Mouse (Mus musculus): ENCODE measurements around the gene Lhfp. TPM values are rescaled to one million over a fixed set of nuclear protein-coding genes. Genes with fewer than 3 reads are reported as not detected.

Gene Lhfp
- total and polyA plus RNA-seq, 3 experiments = 0.29 to 2.8 TPM; not detected in 1

DNA sequence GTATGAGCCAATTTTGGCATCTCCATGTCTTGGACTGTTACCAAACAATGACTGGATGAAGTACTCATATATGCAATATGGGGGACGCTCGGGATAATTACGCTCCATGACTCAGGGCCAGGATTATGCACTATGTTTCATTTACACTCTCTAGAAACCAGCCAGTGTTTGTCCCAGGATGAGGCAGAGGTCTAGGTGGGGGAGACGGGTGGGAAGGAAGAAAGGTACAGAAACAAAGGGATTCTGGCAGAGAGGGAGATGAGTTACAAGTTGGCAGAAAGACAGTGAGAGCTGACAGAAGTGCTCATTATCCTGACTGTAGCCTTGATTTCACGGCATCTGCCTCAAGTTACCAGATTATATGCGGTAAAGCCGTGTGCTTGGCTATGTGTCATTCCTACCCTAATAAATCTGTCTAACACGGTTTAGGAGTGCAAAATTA lies 154.4 kb downstream of the Lhfp start:
- DNase-seq (ENCODE audit: low spot score) (no peak), ATAC-seq (ENCODE audit: extremely low read depth, insufficient number of reproducible peaks, low FRiP score, poor library complexity, severe bottlenecking) (no peak)
- TF ChIP-seq TAL1 (conservative IDR thresholded peaks at IDR 0.05; ENCODE audit: low read depth, low read length) (no peak), GATA1 (IDR thresholded peaks at IDR 0.05; ENCODE audit: borderline replicate concordance, low read length) (no peak), GATA2 (IDR thresholded peaks at IDR 0.05; ENCODE audit: borderline replicate concordance, low read depth, low read length) (no peak), POLR2AphosphoS5 (IDR thresholded peaks at IDR 0.05; ENCODE audit: insufficient replicate concordance, low read depth, low read length) (no peak), CTCF (IDR thresholded peaks at IDR 0.05; ENCODE audit: low read depth, low read length) (no peak)
- H3K27me3 ChIP-seq (ENCODE audit: insufficient read depth, low read length) = no peaks in the 10 kb centered on the region
- H3K36me3 ChIP-seq (replicated peaks) = no peaks in the 10 kb centered on the region
- H3K9me3 ChIP-seq (replicated peaks) = no peaks in the 10 kb centered on the region; the same call in 1 of the 2 replicates
- no peak overlapping the region for H3K4me3 ChIP-seq (ENCODE audit: low read depth, low read length)
- no peaks in the 10 kb centered on the region for H3K4me1 ChIP-seq (ENCODE audit: insufficient read depth, low read depth, low read length)

DNA sequence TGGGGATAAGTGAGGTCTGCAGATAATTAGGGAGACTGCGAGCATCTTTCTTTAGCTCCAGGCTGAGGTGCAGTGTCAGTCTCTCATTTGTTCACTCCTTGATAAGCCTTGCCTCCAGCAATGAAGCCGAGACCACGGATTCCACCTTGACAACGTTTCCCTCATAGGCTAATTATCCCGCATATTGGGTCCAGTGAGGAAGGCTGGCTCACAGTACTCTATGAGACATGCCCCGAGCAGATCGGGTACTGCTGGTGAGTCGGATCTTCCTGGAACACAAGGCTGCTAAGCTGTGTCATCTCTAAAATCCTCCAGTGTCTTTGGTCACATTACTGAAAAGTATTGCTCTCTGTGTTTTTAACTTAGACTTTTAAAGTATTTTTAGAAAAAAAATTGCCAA lies 158.8 kb downstream of the Lhfp start:
- Histone ChIP-seq H3K4me3 (ENCODE audit: low read depth, low read length) (no peak overlapping the region), H3K4me1 (ENCODE audit: insufficient read depth, low read depth, low read length) (no peaks in the 10 kb centered on the region), H3K9me3 (replicated peaks) (peaks cover 6% of the 10 kb centered on the region), H3K36me3 (replicated peaks) (no peaks in the 10 kb centered on the region), H3K27me3 (ENCODE audit: insufficient read depth, low read length) (no peaks in the 10 kb centered on the region)
- no peak for ATAC-seq (ENCODE audit: extremely low read depth, insufficient number of reproducible peaks, low FRiP score, poor library complexity, severe bottlenecking)
- TF ChIP-seq GATA2 (IDR thresholded peaks at IDR 0.05; ENCODE audit: borderline replicate concordance, low read depth, low read length) (no peak), GATA1 (IDR thresholded peaks at IDR 0.05; ENCODE audit: borderline replicate concordance, low read length) (no peak), TAL1 (conservative IDR thresholded peaks at IDR 0.05; ENCODE audit: low read depth, low read length) (no peak), POLR2AphosphoS5 (IDR thresholded peaks at IDR 0.05; ENCODE audit: insufficient replicate concordance, low read depth, low read length) (no peak), CTCF (IDR thresholded peaks at IDR 0.05; ENCODE audit: low read depth, low read length) (no peak)
- DNase-seq (ENCODE audit: low spot score) = no peak

- Histone ChIP-seq H3K36me3 (replicated peaks) (no peaks in the 10 kb centered on the region), H3K9me3 (replicated peaks) (peaks cover 9% of the 10 kb centered on the region), H3K4me1 (ENCODE audit: insufficient read depth, low read depth, low read length) (no peaks in the 10 kb centered on the region), H3K4me3 (ENCODE audit: low read depth, low read length) (no peak overlapping the region), H3K27me3 (ENCODE audit: insufficient read depth, low read length) (no peaks in the 10 kb centered on the region)
- no peak for ATAC-seq (ENCODE audit: extremely low read depth, insufficient number of reproducible peaks, low FRiP score, poor library complexity, severe bottlenecking)
- DNase-seq (ENCODE audit: low spot score) = no peak
- TF ChIP-seq GATA1 (IDR thresholded peaks at IDR 0.05; ENCODE audit: borderline replicate concordance, low read length) (no peak), POLR2AphosphoS5 (IDR thresholded peaks at IDR 0.05; ENCODE audit: insufficient replicate concordance, low read depth, low read length) (no peak), CTCF (IDR thresholded peaks at IDR 0.05; ENCODE audit: low read depth, low read length) (no peak), TAL1 (conservative IDR thresholded peaks at IDR 0.05; ENCODE audit: low read depth, low read length) (no peak), GATA2 (IDR thresholded peaks at IDR 0.05; ENCODE audit: borderline replicate concordance, low read depth, low read length) (no peak)
Measured at GRCm38 (mm10) chr3:53200853-53201252, 159.5 kb downstream of the Lhfp start.

DNA sequence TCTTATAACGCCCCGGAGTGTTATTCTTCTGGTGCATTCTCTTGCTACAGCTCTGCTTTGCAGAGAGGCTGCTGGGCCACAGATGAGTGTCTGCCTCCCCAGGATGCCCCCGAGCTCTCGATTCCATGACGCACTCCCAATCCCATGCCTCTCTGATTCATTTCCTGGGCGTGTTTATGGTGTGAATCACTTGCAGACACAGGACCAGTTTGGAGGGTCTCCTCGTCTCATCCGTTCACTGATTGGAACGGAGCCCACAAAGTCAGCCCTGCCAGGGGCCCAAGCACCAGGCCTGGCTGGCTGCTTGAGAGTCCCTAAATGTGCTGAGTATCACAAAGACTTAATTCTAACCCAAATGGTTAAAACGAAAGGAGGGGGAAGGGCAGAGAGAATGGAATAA lies 160.3 kb downstream of the Lhfp start:
- TF ChIP-seq CTCF (IDR thresholded peaks at IDR 0.05; ENCODE audit: low read depth, low read length) = no peak
- TF ChIP-seq POLR2AphosphoS5 (IDR thresholded peaks at IDR 0.05; ENCODE audit: insufficient replicate concordance, low read depth, low read length) = no peak
- TF ChIP-seq GATA2 (IDR thresholded peaks at IDR 0.05; ENCODE audit: borderline replicate concordance, low read depth, low read length) = no peak
- no peak for TF ChIP-seq GATA1 (IDR thresholded peaks at IDR 0.05; ENCODE audit: borderline replicate concordance, low read length)
- TF ChIP-seq TAL1 (conservative IDR thresholded peaks at IDR 0.05; ENCODE audit: low read depth, low read length) = no peak
- no peaks in the 10 kb centered on the region for H3K36me3 ChIP-seq (replicated peaks)
- peaks cover 9% of the 10 kb centered on the region for H3K9me3 ChIP-seq (replicated peaks)
- no peak for ATAC-seq (ENCODE audit: extremely low read depth, insufficient number of reproducible peaks, low FRiP score, poor library complexity, severe bottlenecking)
- DNase-seq (ENCODE audit: low spot score) = no peak
- no peak overlapping the region for H3K4me3 ChIP-seq (ENCODE audit: low read depth, low read length)
- no peaks in the 10 kb centered on the region for H3K4me1 ChIP-seq (ENCODE audit: insufficient read depth, low read depth, low read length)
- no peaks in the 10 kb centered on the region for H3K27me3 ChIP-seq (ENCODE audit: insufficient read depth, low read length)

- no peaks in the 10 kb centered on the region for H3K4me1 ChIP-seq (ENCODE audit: insufficient read depth, low read depth, low read length)
- TF ChIP-seq TAL1 (conservative IDR thresholded peaks at IDR 0.05; ENCODE audit: low read depth, low read length) = no peak
- TF ChIP-seq POLR2AphosphoS5 (IDR thresholded peaks at IDR 0.05; ENCODE audit: insufficient replicate concordance, low read depth, low read length) = no peak
- no peak for TF ChIP-seq GATA2 (IDR thresholded peaks at IDR 0.05; ENCODE audit: borderline replicate concordance, low read depth, low read length)
- TF ChIP-seq GATA1 (IDR thresholded peaks at IDR 0.05; ENCODE audit: borderline replicate concordance, low read length) = no peak
- TF ChIP-seq CTCF (IDR thresholded peaks at IDR 0.05; ENCODE audit: low read depth, low read length) = no peak
- H3K36me3 ChIP-seq (replicated peaks) = no peaks in the 10 kb centered on the region
- ATAC-seq (ENCODE audit: extremely low read depth, insufficient number of reproducible peaks, low FRiP score, poor library complexity, severe bottlenecking) (no peak), DNase-seq (ENCODE audit: low spot score) (no peak)
- no peaks in the 10 kb centered on the region for H3K27me3 ChIP-seq (ENCODE audit: insufficient read depth, low read length)
- peaks cover 9% of the 10 kb centered on the region for H3K9me3 ChIP-seq (replicated peaks)
- no peak overlapping the region for H3K4me3 ChIP-seq (ENCODE audit: low read depth, low read length)
Measured at GRCm38 (mm10) chr3:53202184-53202583, 160.9 kb downstream of the Lhfp start.

GRCm38 (mm10) chr3:53202698-53203097 lies 161.4 kb downstream of the Lhfp start:
- Histone ChIP-seq H3K4me3 (ENCODE audit: low read depth, low read length) (no peak overlapping the region), H3K4me1 (ENCODE audit: insufficient read depth, low read depth, low read length) (no peaks in the 10 kb centered on the region), H3K36me3 (replicated peaks) (no peaks in the 10 kb centered on the region), H3K27me3 (ENCODE audit: insufficient read depth, low read length) (no peaks in the 10 kb centered on the region), H3K9me3 (replicated peaks) (peaks cover 9% of the 10 kb centered on the region)
- no peak for ATAC-seq (ENCODE audit: extremely low read depth, insufficient number of reproducible peaks, low FRiP score, poor library complexity, severe bottlenecking)
- TF ChIP-seq GATA1 (IDR thresholded peaks at IDR 0.05; ENCODE audit: borderline replicate concordance, low read length) = no peak
- TF ChIP-seq POLR2AphosphoS5 (IDR thresholded peaks at IDR 0.05; ENCODE audit: insufficient replicate concordance, low read depth, low read length) = no peak
- DNase-seq (ENCODE audit: low spot score) = no peak

Measured in G1E (cell line).